Mouse (Mus musculus): ENCODE measurements around the gene Rab10. TPM values are rescaled to one million over a fixed set of nuclear protein-coding genes. Genes with fewer than 3 reads are reported as not detected.
A peak's percentile ranks its signal among the peaks of the same experiment; 100 is the strongest.

Gene Rab10
- polyA plus RNA-seq, 2 experiments: 28.7 to 42.1 TPM

GRCm38 (mm10) chr12:3255435-3255834, 54.3 kb downstream of the Rab10 start:
- H3K27ac ChIP-seq: no peak overlapping the region
- peaks cover 5 to 8% of the 10 kb centered on the region in 2 experiments for H3K4me1 ChIP-seq (replicated peaks; ENCODE audit: control insufficient read depth in 2 of 2, insufficient read depth in 2 of 2, low read length in 1 of 2)
- H3K36me3 ChIP-seq (replicated peaks; ENCODE audit: control insufficient read depth, insufficient read depth, low read depth): peaks cover 36% of the 10 kb centered on the region
- H3K4me3 ChIP-seq (ENCODE audit: insufficient read depth in 1 of 2, low read depth in 2 of 2, low read length in 2 of 2): no peak overlapping the region
- 0 out of 2 replicates have a peak overlapping the region, but pooled peaks have one; percentile 7 for H3K4me2 ChIP-seq (ENCODE audit: low read depth)
- no peaks in the 10 kb centered on the region for H3K9me3 ChIP-seq (ENCODE audit: control insufficient read depth, low read length)
- ATAC-seq (ENCODE audit: insufficient read depth) (no peak), DNase-seq (ENCODE audit: low read depth in 3 of 3, low spot score in 3 of 3) (peak in 1 of 3 experiments; percentile 24)
- H3K27me3 ChIP-seq (ENCODE audit: control insufficient read depth, insufficient read depth, low read length): no peaks in the 10 kb centered on the region
- no peak overlapping the region for H3K9ac ChIP-seq (replicated peaks)
- 84% methylated on average over 2 of the region's 2 CpGs for WGBS (ENCODE audit: insufficient replicate concordance)
- no peak for TF ChIP-seq EP300 (IDR thresholded peaks at IDR 0.05; ENCODE audit: low read depth)
- no peak for TF ChIP-seq CTCF (IDR thresholded peaks at IDR 0.05; ENCODE audit: low read depth)

GRCm38 (mm10) chr12:3253591-3253990, 56.2 kb downstream of the Rab10 start:
- Histone ChIP-seq H3K27ac (no peak overlapping the region), H3K9ac (replicated peaks) (no peak overlapping the region), H3K36me3 (replicated peaks; ENCODE audit: control insufficient read depth, insufficient read depth, low read depth) (peaks cover 50% of the 10 kb centered on the region), H3K9me3 (ENCODE audit: control insufficient read depth, low read length) (no peaks in the 10 kb centered on the region), H3K4me3 (ENCODE audit: insufficient read depth in 1 of 2, low read depth in 2 of 2, low read length in 2 of 2) (no peak overlapping the region), H3K4me2 (ENCODE audit: low read depth) (no peak overlapping the region), H3K4me1 (replicated peaks; ENCODE audit: control insufficient read depth in 2 of 2, insufficient read depth in 2 of 2, low read length in 1 of 2) (peaks cover 5 to 8% of the 10 kb centered on the region in 2 experiments), H3K27me3 (ENCODE audit: control insufficient read depth, insufficient read depth, low read length) (no peaks in the 10 kb centered on the region)
- DNase-seq (ENCODE audit: low read depth in 3 of 3, low spot score in 3 of 3): no peak
- TF ChIP-seq EP300 (IDR thresholded peaks at IDR 0.05; ENCODE audit: low read depth) (no peak), CTCF (IDR thresholded peaks at IDR 0.05; ENCODE audit: low read depth) (peak; percentile 54)
- 0 out of 2 replicates have a peak, but pooled peaks have one; percentile 22 for ATAC-seq (ENCODE audit: insufficient read depth)

- no peak overlapping the region for H3K27ac ChIP-seq
These were observed 63.7 kb downstream of the Rab10 start for GRCm38 (mm10) chr12:3246091-3246490.

GRCm38 (mm10) chr12:3239544-3239943, 70.2 kb downstream of the Rab10 start:
- H3K36me3 ChIP-seq (replicated peaks; ENCODE audit: control insufficient read depth, insufficient read depth, low read depth): peaks cover 21% of the 10 kb centered on the region

More at GRCm38 (mm10) chr12:3246091-3246490, 63.7 kb downstream of the Rab10 start:
- ATAC-seq (ENCODE audit: insufficient read depth) (0 out of 2 replicates have a peak, but pooled peaks have one; percentile 11), DNase-seq (ENCODE audit: low read depth in 3 of 3, low spot score in 3 of 3) (no peak)
- TF ChIP-seq EP300 (IDR thresholded peaks at IDR 0.05; ENCODE audit: low read depth) (no peak), CTCF (IDR thresholded peaks at IDR 0.05; ENCODE audit: low read depth) (no peak)
- Histone ChIP-seq H3K4me2 (ENCODE audit: low read depth) (no peak overlapping the region), H3K4me3 (ENCODE audit: insufficient read depth in 1 of 2, low read depth in 2 of 2, low read length in 2 of 2) (no peak overlapping the region), H3K9me3 (ENCODE audit: control insufficient read depth, low read length) (no peaks in the 10 kb centered on the region), H3K36me3 (replicated peaks; ENCODE audit: control insufficient read depth, insufficient read depth, low read depth) (peaks cover 23% of the 10 kb centered on the region), H3K9ac (replicated peaks) (no peak overlapping the region), H3K27me3 (ENCODE audit: control insufficient read depth, insufficient read depth, low read length) (no peaks in the 10 kb centered on the region), H3K4me1 (replicated peaks; ENCODE audit: control insufficient read depth in 2 of 2, insufficient read depth in 2 of 2, low read length in 1 of 2) (no peaks in the 10 kb centered on the region)
- WGBS (ENCODE audit: insufficient replicate concordance): 80% methylated on average over 6 of the region's 6 CpGs

GRCm38 (mm10) chr12:3238361-3239051, 71.3 kb downstream of the Rab10 start:
- Histone ChIP-seq H3K4me3 (ENCODE audit: insufficient read depth in 1 of 2, low read depth in 2 of 2, low read length in 2 of 2) (no peak overlapping the region), H3K27ac (no peak overlapping the region), H3K4me2 (ENCODE audit: low read depth) (no peak overlapping the region), H3K36me3 (replicated peaks; ENCODE audit: control insufficient read depth, insufficient read depth, low read depth) (peaks cover 21% of the 10 kb centered on the region), H3K9ac (replicated peaks) (no peak overlapping the region), H3K9me3 (ENCODE audit: control insufficient read depth, low read length) (peaks cover 3% of the 10 kb centered on the region), H3K4me1 (replicated peaks; ENCODE audit: control insufficient read depth in 2 of 2, insufficient read depth in 2 of 2, low read length in 1 of 2) (peaks cover 0 to 4% of the 10 kb centered on the region in 2 experiments; a peak in 3 of 4 replicates), H3K27me3 (ENCODE audit: control insufficient read depth, insufficient read depth, low read length) (no peaks in the 10 kb centered on the region)
- TF ChIP-seq CTCF (IDR thresholded peaks at IDR 0.05; ENCODE audit: low read depth): no peak
- no peak for TF ChIP-seq EP300 (IDR thresholded peaks at IDR 0.05; ENCODE audit: low read depth)
- DNase-seq (ENCODE audit: low read depth in 3 of 3, low spot score in 3 of 3) (no peak), ATAC-seq (ENCODE audit: insufficient read depth) (no peak)
- WGBS (ENCODE audit: insufficient replicate concordance): 92% methylated on average over 16 of the region's 16 CpGs

More at GRCm38 (mm10) chr12:3239544-3239943, 70.2 kb downstream of the Rab10 start:
- 89% methylated on average over 1 of the region's 1 CpGs for WGBS (ENCODE audit: insufficient replicate concordance)
- DNase-seq (ENCODE audit: low read depth in 3 of 3, low spot score in 3 of 3) (no peak), ATAC-seq (ENCODE audit: insufficient read depth) (no peak)
- Histone ChIP-seq H3K9ac (replicated peaks) (no peak overlapping the region), H3K4me1 (replicated peaks; ENCODE audit: control insufficient read depth in 2 of 2, insufficient read depth in 2 of 2, low read length in 1 of 2) (peaks cover 0 to 4% of the 10 kb centered on the region in 2 experiments; a peak in 3 of 4 replicates), H3K27ac (no peak overlapping the region), H3K4me2 (ENCODE audit: low read depth) (no peak overlapping the region), H3K9me3 (ENCODE audit: control insufficient read depth, low read length) (peaks cover 3% of the 10 kb centered on the region), H3K4me3 (ENCODE audit: insufficient read depth in 1 of 2, low read depth in 2 of 2, low read length in 2 of 2) (no peak overlapping the region), H3K27me3 (ENCODE audit: control insufficient read depth, insufficient read depth, low read length) (no peaks in the 10 kb centered on the region)
- TF ChIP-seq EP300 (IDR thresholded peaks at IDR 0.05; ENCODE audit: low read depth) (no peak), CTCF (IDR thresholded peaks at IDR 0.05; ENCODE audit: low read depth) (no peak)
